Mouse (Mus musculus): ENCODE data around the gene Shq1. TPM values are rescaled to one million over a fixed set of nuclear protein-coding genes. Genes with fewer than 3 reads are reported as not detected.

Gene Shq1
- total RNA-seq, 2 experiments from 2014 or later: 2.5 to 2.6 TPM

- no peak for ATAC-seq (replicated peaks; ENCODE audit: low FRiP score, poor library complexity, severe bottlenecking)
These were observed 128.6 kb downstream of the Shq1 start for GRCm38 (mm10) chr6:100542154-100542997.

DNA sequence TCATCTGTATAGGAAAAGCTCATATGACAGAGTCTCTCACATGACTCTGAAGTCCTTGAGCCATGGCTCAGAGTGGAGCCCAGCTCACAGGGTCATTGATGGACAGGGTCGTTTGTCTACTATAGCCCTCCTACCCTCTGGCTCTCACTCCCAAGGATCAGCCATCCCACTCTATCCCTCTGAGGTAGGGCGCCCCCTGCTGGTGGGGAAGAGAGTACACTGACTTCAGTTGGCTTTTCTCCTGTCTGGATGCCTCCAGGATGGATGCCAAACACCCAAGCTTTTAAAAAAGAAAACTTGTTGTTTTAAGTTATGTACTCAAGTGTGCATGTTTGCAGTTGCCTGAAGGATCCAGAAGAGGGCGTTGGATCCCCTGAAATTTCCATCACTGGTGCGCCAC lies 131.3 kb downstream of the Shq1 start:
- no peak for ATAC-seq (replicated peaks; ENCODE audit: low FRiP score, poor library complexity, severe bottlenecking)

DNA sequence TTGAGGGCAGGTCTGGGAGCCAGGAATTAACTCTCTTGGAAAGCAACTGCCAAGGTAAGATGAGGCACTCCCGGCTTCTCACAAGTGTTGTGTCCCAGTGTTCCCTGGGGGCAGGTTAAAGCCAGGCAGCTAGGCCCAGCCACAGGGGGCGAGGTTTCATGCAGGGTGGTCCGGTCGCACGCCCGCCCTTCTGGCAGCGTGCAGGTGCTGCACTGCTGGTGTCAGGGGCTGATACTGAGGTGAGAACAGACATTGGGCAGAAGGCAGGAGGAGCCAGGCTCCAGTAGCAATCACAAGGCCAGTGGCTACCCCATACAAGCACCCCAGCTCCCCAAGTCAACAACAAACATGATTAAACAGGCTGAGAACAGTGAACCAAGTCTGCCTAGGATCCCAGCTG lies 132.4 kb downstream of the Shq1 start:
- ATAC-seq (replicated peaks; ENCODE audit: low FRiP score, poor library complexity, severe bottlenecking): no peak

- no peak for ATAC-seq (replicated peaks; ENCODE audit: low FRiP score, poor library complexity, severe bottlenecking)
These were observed 133.0 kb downstream of the Shq1 start for GRCm38 (mm10) chr6:100537987-100538386.

DNA sequence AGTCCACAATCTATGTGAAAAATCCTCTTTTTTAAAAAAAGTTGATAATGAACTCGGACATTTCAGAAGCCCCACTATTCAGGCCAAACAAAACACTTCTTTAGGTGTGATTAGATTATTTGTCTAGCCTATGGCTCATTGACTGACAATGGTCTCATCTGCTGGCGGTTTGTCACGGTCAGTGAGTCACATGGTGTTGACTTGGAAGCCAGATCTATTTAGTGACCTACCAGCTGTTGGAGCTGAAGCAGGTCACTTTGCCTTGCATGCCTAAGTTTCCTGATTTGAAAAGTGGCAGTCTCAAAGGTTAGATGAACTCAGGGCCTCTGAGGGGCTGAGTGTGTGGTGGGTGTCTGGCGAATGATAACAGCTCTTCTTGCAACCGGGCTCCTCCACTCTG lies 133.9 kb downstream of the Shq1 start:
- no peak for ATAC-seq (replicated peaks; ENCODE audit: low FRiP score, poor library complexity, severe bottlenecking)

GRCm38 (mm10) chr6:100533364-100533763 lies 137.6 kb downstream of the Shq1 start:
- ATAC-seq (replicated peaks; ENCODE audit: low FRiP score, poor library complexity, severe bottlenecking): no peak

GRCm38 (mm10) chr6:100532326-100532725 lies 138.6 kb downstream of the Shq1 start:
- ATAC-seq (replicated peaks; ENCODE audit: low FRiP score, poor library complexity, severe bottlenecking): no peak

- ATAC-seq (replicated peaks; ENCODE audit: low FRiP score, poor library complexity, severe bottlenecking): no peak
These were observed 141.3 kb downstream of the Shq1 start for GRCm38 (mm10) chr6:100529673-100530072.

- ATAC-seq (replicated peaks; ENCODE audit: low FRiP score, poor library complexity, severe bottlenecking): no peak
These were observed 142.4 kb downstream of the Shq1 start for GRCm38 (mm10) chr6:100528556-100528955.

DNA sequence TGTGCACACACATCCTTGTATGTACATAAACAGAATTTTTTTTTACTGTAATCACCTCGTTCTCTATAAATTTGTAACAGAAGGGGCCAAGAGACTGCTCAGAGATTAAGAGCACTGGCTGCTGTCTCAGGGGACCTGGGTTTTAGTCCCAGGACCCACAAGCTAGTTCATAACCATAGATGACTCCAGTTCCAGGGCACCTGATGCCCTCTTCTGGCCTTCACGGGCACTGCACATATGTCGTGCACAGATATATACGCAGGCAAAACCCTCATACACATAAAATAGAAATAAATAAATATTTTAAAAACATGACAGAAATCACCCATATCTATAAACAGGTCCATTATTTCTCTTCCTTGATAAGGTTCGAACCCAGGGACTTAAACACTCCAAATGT lies 143.0 kb downstream of the Shq1 start:
- no peak for ATAC-seq (replicated peaks; ENCODE audit: low FRiP score, poor library complexity, severe bottlenecking)

DNA sequence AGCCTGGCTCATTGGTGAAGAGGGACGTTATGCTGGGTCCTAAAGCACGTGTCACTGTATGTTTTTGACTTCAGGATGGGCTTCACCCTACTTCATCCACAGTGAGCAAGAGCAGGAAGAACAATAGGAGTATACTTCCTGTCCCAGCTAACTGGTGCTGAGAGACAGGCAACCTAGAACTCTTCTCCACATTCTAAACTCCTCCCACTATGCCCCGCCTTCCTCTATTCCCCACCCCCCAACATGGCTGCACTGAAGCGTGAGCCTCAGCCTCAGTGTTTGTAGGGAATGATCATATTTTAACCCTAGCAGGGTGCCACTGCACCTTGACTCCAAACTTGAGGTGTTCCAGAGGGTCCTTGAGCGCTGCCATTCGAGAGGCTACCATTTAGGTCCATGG lies 143.8 kb downstream of the Shq1 start:
- no peak for ATAC-seq (replicated peaks; ENCODE audit: low FRiP score, poor library complexity, severe bottlenecking)

DNA sequence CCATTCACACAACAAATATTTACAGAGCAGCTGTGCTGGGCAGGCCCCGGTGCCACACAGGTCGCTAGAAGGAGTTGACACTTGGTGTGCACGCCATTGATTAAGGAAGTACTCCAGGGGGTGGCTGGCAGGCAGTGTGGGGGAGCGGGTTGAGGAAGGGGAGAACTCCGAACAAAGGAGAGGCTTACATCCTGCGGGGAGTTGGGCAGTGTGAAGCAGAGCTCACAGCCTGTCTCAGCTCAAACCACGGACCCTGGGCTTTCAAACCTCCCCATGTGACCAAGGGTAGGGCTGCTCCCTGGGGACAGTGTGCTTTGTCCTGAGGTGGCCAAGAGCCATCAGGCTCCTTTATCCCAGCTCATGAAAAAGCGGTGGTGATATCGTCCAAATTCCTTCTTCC lies 144.9 kb downstream of the Shq1 start:
- ATAC-seq (replicated peaks; ENCODE audit: low FRiP score, poor library complexity, severe bottlenecking): no peak

DNA sequence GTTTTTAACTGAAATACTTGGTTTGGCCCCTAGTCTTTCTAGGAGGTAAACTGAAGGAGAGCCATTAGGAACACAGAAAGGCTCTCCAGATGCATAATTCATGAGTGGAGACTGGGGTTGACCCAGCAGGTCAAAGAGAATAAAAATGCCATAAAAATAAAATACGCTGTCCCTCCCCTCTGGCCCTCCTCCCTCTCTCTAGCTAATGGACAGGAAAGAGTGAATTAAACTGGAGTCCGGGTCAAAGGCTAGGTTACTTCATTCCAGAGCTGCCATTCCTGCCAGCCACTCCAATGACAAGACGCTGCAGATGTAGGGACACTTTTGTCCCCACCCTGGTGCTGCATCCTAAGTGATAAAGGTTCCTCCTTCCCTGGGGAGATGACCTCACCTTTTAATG lies 145.5 kb downstream of the Shq1 start:
- no peak for ATAC-seq (replicated peaks; ENCODE audit: low FRiP score, poor library complexity, severe bottlenecking)

GRCm38 (mm10) chr6:100522495-100522894 lies 148.5 kb downstream of the Shq1 start:
- no peak for ATAC-seq (replicated peaks; ENCODE audit: low FRiP score, poor library complexity, severe bottlenecking)

DNA sequence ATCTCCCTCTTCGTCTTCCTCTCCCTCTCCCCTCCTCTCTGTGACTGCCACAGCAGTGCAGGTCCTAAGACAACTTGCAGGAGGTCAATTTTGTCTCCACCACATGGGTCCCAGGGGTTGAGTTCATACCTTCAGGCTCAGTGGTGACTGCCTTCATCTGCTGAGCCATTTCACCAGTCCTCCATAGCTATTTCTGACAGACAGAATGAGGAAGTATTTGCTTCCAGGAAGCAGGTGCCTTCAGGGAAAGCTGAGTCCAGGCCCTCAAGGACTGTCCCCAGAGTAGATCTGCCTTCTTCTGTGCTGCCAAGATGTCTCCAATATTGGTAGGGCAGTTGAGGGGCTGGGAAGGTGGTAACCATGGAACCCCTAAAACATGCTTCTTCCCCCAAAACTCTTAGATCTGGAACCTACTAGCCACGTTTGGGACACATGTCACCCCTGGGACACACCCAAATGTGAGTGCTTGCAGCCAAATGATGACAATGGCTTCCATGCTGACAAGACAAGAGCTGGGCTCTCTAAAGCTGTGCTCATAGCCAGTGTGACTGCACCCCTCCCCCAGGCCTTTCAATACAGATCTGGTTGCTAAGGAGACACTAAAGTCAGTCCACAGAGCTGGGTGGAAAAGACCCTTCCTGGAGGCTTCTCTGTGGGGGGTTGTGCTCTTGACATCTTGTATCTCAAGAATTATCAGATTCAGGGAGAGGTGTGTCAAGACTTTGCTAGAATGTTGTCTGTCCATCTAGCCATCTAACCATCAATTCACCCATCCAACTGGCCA lies 149.2 kb downstream of the Shq1 start:
- ATAC-seq (replicated peaks; ENCODE audit: low FRiP score, poor library complexity, severe bottlenecking): no peak

DNA sequence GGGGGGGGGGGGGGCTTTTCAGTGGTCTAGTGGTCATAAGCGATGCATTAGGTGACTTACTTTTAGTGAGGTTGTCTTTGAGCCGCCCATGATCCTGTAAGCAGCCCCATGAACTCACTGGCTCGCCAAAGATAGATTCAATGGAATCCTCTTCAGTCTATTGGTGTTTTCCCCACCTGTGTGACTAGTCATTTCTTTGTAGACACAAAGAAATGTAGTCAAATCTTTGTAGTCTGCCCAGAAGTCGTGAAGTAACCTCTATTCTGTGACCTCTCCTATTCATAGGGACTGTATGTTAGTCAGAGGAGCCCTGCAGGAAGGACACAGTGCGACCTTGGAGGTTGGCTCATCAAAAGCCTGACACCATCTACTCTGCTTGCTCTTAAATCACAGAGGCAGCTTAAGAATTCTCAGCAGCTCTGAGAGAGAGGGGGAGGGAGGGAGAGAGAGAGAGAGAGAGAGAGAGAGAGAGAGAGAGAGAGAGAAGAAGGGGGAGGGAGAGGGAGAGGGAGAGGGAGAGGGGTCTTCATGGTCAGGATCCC lies 150.3 kb downstream of the Shq1 start:
- ATAC-seq (replicated peaks; ENCODE audit: low FRiP score, poor library complexity, severe bottlenecking): no peak

- no peak for ATAC-seq (replicated peaks; ENCODE audit: low FRiP score, poor library complexity, severe bottlenecking)
These were observed 151.1 kb downstream of the Shq1 start for GRCm38 (mm10) chr6:100519837-100520236.

Measured in erythroblast, adult 5-6 weeks (primary cell).